Mouse (Mus musculus): ENCODE data around the gene Cmtm8.

- TF ChIP-seq CTCF (IDR thresholded peaks at IDR 0.05 in 2 of 3, conservative IDR thresholded peaks at IDR 0.05 in 1 of 3; ENCODE audit: control insufficient read depth in 1 of 3, insufficient read depth in 1 of 3, low read depth in 2 of 3, low read length in 3 of 3, poor library complexity in 1 of 3, severe bottlenecking in 1 of 3) (no peak), GATA1 (IDR thresholded peaks at IDR 0.05; ENCODE audit: low read depth, low read length) (no peak), POLR2AphosphoS5 (IDR thresholded peaks at IDR 0.05; ENCODE audit: borderline replicate concordance, low read depth, low read length) (no peak), USF1 (IDR thresholded peaks at IDR 0.05; ENCODE audit: low read depth, low read length) (no peak), EP300 (IDR thresholded peaks at IDR 0.05; ENCODE audit: low read depth in 1 of 2, low read length in 2 of 2) (no peak), SIN3A (IDR thresholded peaks at IDR 0.05; ENCODE audit: low read length) (no peak), SMC3 (IDR thresholded peaks at IDR 0.05; ENCODE audit: low read depth, low read length) (no peak), MAZ (IDR thresholded peaks at IDR 0.05; ENCODE audit: low read depth, low read length) (no peak), MAFK (IDR thresholded peaks at IDR 0.05; ENCODE audit: borderline replicate concordance, low read depth, low read length) (no peak), MAX (IDR thresholded peaks at IDR 0.05; ENCODE audit: low read length) (no peak), BHLHE40 (IDR thresholded peaks at IDR 0.05; ENCODE audit: borderline replicate concordance, low read depth, low read length) (no peak)
These were observed 82.1 kb downstream of the Cmtm8 start for GRCm38 (mm10) chr9:114761848-114762247.
